Mouse (Mus musculus) embryonic fibroblast, embryonic 13.5 days (primary cell): ENCODE data around the gene Tbc1d13. TPM values are rescaled to one million over a fixed set of nuclear protein-coding genes. Genes with fewer than 3 reads are reported as not detected.
A peak's percentile ranks its signal among the peaks of the same experiment; 100 is the strongest.
"Not testable (repeated sequence)": the region's sequence is repeated elsewhere in the genome, so short reads cannot be mapped to it uniquely, and the experiment has no call there.

Source experiments
- H3K27ac ChIP-seq: 2 replicates; pipeline ENCODE4 v1.5.1; 2012; ENCODE audit warnings: low read length, control low read depth, inconsistent platforms; ENCODE audit not compliant: insufficient read depth
- H3K4me1 ChIP-seq: 2 replicates; pipeline ENCODE4 v1.6.1; 2011; ENCODE audit warnings: low read length; ENCODE audit not compliant: control insufficient read depth, insufficient read depth
- H3K4me3 ChIP-seq: 2 replicates; pipeline ENCODE4 v1.5.1; 2011; ENCODE audit warnings: mild to moderate bottlenecking, control low read depth, low read length; ENCODE audit not compliant: insufficient read depth
- CTCF ChIP-seq: IDR thresholded peaks from 2 replicates; pipeline ENCODE4 v1.5.1; 2011; ENCODE audit warnings: mild to moderate bottlenecking, control low read depth, low read length, moderate library complexity, borderline replicate concordance; ENCODE audit not compliant: insufficient read depth
- POLR2A ChIP-seq: IDR thresholded peaks from 2 replicates; pipeline ENCODE4 v1.6.1; 2011; ENCODE audit warnings: low read depth, mild to moderate bottlenecking, control low read depth, low read length, moderate library complexity
- polyA plus RNA-seq: library from polyadenylated mRNA; stranded (reverse); fragments of >200 nt; gene quantifications from 2 replicates; pipeline ENCODE4 v1.2.4, GENCODE M21; 2011; ENCODE audit warnings: low read depth; ENCODE audit not compliant: missing spikeins, insufficient read length

Gene Tbc1d13
- polyA plus RNA-seq, 1 experiment: 39.8 TPM

DNA sequence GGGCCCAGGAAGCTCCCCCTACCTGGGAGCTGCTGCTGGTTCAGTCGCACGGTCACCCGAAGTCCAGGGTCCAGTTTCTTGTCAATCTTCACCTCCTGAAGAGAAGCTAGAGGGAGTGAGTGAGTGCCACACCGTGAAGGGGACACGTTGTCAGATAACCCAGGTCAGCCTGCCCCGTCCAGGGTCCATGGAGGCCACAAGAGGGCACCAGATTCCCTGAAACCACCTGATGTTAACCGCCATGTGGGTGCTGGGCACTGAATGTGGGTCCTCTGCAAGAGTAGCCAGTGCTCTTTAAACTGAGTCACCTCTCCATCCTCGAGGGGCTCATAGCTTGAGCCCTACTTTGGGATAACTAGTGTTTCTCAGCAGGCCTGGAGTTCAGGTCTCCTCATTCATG is 42.4 kb downstream of the Tbc1d13 start:
- TF ChIP-seq POLR2A: no peak
- peak; percentile 28; the same call in 1 of the 2 replicates for TF ChIP-seq CTCF
- Histone ChIP-seq H3K4me1 (peaks cover 3% of the 10 kb centered on the region; the same call in 1 of the 2 replicates), H3K4me3 (no peak overlapping the region), H3K27ac (no peak overlapping the region)

DNA sequence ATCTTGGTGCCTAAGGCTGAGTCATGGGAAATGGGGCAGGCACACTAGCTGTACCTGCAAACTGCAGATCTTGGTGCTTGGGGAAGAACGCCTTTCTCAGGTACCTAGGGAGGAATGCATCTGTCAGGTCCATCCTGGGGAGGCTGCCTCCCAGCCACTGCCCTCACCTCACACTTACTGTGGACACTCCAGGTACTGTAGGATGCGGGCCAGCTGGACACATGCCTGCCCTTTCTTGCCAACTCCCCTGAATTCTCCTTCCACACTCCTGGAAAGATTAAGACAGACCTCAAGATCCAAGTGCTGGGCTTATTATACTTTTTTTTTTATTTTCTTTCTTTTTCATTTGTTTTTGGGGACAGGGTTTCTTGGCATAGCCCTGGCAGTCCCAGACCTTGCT is 43.0 kb downstream of the Tbc1d13 start:
- TF ChIP-seq CTCF (no peak), POLR2A (no peak)
- no peak overlapping the region for H3K4me3 ChIP-seq
- no peak overlapping the region for H3K27ac ChIP-seq
- peaks cover 3% of the 10 kb centered on the region; the same call in 1 of the 2 replicates for H3K4me1 ChIP-seq

DNA sequence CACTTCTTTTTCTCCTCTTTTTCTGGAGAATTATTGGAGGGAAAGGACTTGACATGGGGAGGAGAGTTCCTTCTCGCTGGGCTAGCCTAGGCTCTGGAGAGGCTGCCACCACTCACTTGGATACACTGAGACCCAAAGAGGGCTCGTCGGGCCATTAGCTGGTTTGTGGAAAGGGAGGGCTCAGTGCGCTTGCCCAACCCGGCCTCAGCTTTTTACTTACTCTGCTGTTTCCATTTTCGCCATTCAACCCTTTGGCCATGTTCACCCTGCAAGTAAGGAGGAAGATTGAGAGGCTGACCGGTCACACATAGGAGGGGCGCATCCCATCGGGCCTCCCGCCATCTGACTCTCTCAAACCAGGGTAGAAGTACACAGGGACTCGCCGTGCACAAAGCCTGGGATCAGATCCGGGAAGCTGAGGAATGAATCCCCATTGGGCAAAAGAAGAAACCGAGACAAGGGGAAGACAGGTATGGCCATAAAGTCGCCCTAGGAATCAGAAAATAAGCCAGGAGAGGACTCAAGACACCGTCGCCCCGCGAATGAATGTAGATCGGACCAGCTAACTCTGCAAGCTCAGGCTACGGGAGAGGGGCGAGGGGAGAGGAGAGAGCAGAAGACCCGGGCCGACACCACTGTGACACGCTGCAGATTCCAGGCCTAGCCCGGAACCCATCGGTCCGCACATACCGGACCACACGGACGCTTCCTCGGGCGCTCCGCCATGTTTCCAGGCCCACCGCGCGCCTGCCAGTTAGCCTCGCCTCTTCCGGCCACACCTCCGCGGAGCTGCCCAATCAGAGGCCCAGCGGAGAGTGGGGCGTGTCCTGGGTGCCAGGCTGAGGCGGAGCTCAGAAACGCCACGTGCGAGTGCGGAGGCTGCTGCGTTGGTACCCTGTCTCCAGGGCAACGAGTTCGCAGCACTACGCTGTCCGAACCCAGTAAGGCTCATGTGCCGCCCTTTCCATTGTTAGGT is 44.4 kb downstream of the Tbc1d13 start, which contains the start of gene Spout1:
Spout1 (minus strand) TSS at position 760 of the 976 bp plus-strand sequence.
- Histone ChIP-seq H3K27ac (no peak within 1 kb of the TSS), H3K4me1 (peaks cover 3% of the 10 kb centered on the region; the same call in 1 of the 2 replicates), H3K4me3 (peak within 1 kb of the TSS; percentile 82)
- peak; percentile 79 for TF ChIP-seq POLR2A
- TF ChIP-seq CTCF: no peak

DNA sequence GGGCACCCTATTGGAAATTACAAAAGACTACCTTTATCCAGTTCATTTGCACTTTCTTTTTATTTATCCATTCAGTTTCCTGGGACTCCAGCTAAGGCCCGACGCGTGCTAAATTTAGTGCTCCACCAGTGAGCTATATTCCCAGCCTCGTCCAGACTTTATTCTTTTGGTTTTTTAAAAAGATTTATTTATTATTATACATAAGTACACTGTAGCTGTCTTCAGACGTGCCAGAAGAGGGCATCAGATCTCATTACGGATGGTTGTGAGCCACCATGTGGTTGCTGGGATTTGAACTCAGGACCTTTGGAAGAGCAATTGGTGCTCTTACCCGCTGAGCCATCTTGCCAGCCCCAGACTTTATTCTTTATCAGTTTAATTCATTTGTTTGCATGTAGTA is 45.2 kb downstream of the Tbc1d13 start:
- not testable (repeated sequence) for H3K27ac ChIP-seq, H3K4me1 ChIP-seq, H3K4me3 ChIP-seq

DNA sequence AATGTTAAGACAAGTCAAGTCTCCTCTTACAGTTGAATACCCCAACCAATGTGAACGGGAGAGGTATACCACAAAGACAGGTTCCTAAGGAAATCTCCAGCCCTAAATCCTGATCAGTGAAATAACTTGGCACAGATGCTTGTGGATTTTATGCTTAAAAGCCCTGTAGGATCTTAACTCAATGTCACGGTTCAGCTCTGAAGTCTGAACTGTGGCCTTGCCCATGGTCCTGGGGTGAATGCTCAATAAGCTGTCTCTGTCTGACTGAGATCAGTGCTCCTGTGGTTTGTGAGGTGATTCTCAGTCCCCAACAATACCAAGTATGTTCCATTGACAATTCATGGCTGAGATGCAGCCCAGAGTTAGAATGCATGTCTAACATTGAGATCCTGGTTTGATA is 48.9 kb downstream of the Tbc1d13 start:
- TF ChIP-seq POLR2A: no peak
- TF ChIP-seq CTCF: no peak
- no peak overlapping the region for H3K27ac ChIP-seq

DNA sequence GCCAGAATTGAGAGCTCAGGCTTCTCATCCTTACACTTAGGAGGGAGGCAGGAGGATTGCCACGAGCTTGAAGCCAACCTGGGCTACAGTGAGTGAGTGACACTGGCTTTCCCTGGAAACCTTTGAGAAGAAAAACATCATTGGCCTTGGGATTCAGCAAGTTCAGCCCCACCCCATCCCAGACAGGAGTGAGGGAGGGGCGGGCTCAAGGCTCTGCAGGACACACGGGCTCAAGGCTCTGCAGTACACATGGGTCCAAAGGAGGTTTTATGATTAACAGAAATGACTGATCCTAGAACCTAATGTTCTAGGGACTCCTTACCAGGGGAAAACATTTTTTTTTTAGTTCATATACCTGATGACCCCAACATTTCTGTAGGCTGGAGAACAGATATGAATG is 50.2 kb downstream of the Tbc1d13 start:
- no peak overlapping the region for H3K27ac ChIP-seq
- TF ChIP-seq POLR2A (no peak), CTCF (no peak)
- H3K4me3 ChIP-seq: no peak overlapping the region
- H3K4me1 ChIP-seq: no peaks in the 10 kb centered on the region

More for the DNA sequence above, 48.9 kb downstream of the Tbc1d13 start:
- H3K4me1 ChIP-seq: no peaks in the 10 kb centered on the region
- H3K4me3 ChIP-seq: no peak overlapping the region

DNA sequence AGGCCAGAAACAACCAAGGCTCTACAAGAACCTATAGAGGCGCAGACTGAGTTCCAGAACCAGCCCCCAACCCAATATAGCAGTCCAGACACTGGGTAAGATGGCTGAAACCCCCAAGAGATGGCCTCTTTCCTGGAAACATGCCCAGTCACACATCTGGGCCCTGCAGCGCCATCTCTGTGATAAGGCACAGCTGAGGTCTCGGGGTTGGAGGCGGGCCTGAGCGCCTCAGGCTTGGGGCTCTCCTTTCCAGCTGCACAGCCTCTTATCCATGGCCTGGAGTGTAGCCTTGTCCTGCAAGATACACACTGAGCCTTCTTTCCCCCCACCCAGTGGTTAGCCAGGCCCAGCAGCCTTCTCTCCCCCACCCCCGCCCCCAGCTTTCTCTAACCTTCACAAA is 51.7 kb downstream of the Tbc1d13 start:
- no peak overlapping the region for H3K27ac ChIP-seq
- H3K4me3 ChIP-seq: no peak overlapping the region
- no peak for TF ChIP-seq CTCF
- no peak for TF ChIP-seq POLR2A
- no peaks in the 10 kb centered on the region for H3K4me1 ChIP-seq

DNA sequence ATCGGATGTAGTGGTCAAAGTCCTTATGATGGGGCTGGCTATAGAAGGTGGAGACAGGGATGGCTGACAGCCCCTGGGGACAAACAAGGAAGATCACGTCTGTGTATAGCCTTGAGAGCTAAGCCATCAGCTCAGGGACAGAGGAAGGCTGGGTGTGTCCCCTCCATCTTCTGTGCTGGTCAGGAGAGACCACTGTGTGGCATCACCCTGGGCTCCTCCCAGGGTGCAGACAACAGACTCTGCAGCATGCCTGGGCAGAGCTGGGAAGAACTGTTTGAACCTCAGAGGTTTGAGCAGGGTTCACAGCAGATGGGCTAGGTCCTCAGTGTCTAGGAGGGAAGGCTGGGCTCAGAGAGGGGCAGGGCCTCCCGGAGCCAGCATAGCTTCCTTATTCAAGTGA is 52.1 kb downstream of the Tbc1d13 start:
- Histone ChIP-seq H3K4me3 (no peak overlapping the region), H3K27ac (no peak overlapping the region), H3K4me1 (no peaks in the 10 kb centered on the region)
- TF ChIP-seq CTCF: no peak
- TF ChIP-seq POLR2A: no peak

DNA sequence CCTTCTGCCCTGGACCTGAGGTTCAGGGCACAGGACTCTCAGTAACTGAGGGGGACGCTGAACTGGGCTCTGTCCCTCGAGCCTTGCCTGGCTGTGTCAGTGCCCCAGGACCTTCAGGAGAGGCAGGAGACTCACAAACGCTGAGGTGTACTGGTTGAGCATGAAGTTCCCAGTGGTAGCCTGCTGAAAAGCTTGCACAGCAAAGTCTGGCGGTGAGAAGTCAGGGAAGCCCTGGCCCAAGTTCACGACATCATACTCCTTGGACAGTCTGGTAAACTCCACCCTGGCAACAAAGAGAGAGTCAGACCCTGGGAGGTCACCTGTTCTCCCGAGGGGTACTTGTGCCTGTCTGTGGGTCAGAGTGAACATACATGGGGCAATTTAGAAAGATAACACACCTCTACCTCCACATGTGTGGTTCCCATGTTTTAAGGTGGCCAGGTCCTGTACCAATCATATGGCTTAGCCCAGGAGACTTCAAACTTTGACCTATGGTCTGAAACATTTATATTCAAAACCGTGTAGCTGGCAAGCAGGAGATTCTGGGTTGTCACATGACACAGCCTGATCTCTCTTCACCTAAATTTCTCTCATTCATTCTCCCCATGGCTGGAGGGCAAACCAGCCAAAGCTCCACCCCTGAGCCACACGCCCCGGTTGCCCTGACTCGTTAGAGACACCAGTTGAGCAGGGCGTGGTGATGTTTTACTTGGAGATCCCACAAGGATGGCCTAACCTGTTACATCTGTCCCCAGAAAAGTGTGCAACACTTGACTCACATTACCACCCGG is 58.4 kb downstream of the Tbc1d13 start:
- TF ChIP-seq CTCF (no peak), POLR2A (no peak)
- Histone ChIP-seq H3K27ac (no peak overlapping the region), H3K4me1 (no peaks in the 10 kb centered on the region), H3K4me3 (no peak overlapping the region)

DNA sequence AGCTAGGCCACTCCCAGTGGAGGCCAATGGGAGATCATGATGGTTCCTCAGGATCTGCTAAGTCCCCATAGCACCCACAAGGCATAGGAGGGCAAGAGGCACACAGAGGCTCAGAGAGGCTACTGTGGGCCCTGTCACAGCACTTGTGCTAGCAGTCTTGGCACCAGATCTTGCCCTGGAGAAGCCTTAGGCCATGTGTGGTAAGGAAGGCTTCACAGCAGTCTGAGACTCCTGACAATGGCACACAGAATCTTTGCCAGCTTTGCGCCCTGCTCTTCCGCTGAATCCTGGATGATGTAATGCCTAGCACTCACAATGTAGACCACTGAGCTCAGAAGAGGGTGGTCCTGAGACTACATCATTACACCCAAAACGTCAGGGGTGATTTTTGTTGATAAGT is 61.1 kb downstream of the Tbc1d13 start:
- Histone ChIP-seq H3K4me3 (no peak overlapping the region), H3K27ac (no peak overlapping the region), H3K4me1 (peaks cover under 1% of the 10 kb centered on the region; the same call in 1 of the 2 replicates)
- TF ChIP-seq CTCF: no peak
- TF ChIP-seq POLR2A: no peak
